Mouse (Mus musculus) CH12.LX (cell line): ENCODE measurements around the gene Kctd5. TPM values are rescaled to one million over a fixed set of nuclear protein-coding genes. Genes with fewer than 3 reads are reported as not detected.
A peak's percentile ranks its signal among the peaks of the same experiment; 100 is the strongest.

Experiments
- DNase-seq: peaks from one replicate; pipeline ENCODE4 v3.0.0-alpha.2; 2013; ENCODE audit errors: extremely low read depth
- H3K27ac ChIP-seq: 2 replicates; pipeline ENCODE4 v1.5.1; 2012; ENCODE audit warnings: low read depth, mild to moderate bottlenecking, control low read depth, moderate library complexity; ENCODE audit not compliant: insufficient read depth
- H3K27me3 ChIP-seq: replicated peaks from 2 replicates; pipeline ENCODE3; 2012; ENCODE audit warnings: inconsistent platforms
- H3K36me3 ChIP-seq, 2 experiments: replicated peaks in 1 of 2; 2 replicates each; pipeline versions ENCODE3 to v1.6.1; 2012; ENCODE audit warnings: inconsistent platforms in 1 of 2, low read length in 1 of 2, mild to moderate bottlenecking in 1 of 2, mixed read lengths in 1 of 2, moderate library complexity in 1 of 2; ENCODE audit not compliant: control insufficient read depth in 1 of 2, insufficient read depth in 1 of 2
- H3K4me1 ChIP-seq, 2 experiments: 2 replicates each; pipeline ENCODE4 v1.6.1; 2012; ENCODE audit warnings: inconsistent platforms in 1 of 2, moderate library complexity in 1 of 2; ENCODE audit not compliant: insufficient read depth in 2 of 2, control insufficient read depth in 1 of 2
- H3K4me2 ChIP-seq: 2 replicates; pipeline ENCODE4 v1.6.1; 2012; ENCODE audit warnings: low read depth, mild to moderate bottlenecking, control low read depth; ENCODE audit not compliant: poor library complexity, insufficient read depth, severe bottlenecking
- H3K4me3 ChIP-seq, 3 experiments: fragments of 150-350 bp in 1 of 3; sonication (generic) in 1 of 3; replicated peaks in 1 of 3; 2 replicates each; pipeline versions ENCODE3 to v1.5.1; 2011 to 2012; ENCODE audit warnings: low read depth in 2 of 3, low read length in 2 of 3, mild to moderate bottlenecking in 2 of 3, moderate library complexity in 2 of 3, control low read depth in 1 of 3, improper control_type of control experiment in 1 of 3, inconsistent platforms in 1 of 3, mixed read lengths in 1 of 3; ENCODE audit not compliant: poor library complexity in 1 of 3
- H3K79me2 ChIP-seq: replicated peaks from 2 replicates; pipeline ENCODE4 v1.6.1; 2012; ENCODE audit warnings: mild to moderate bottlenecking, moderate library complexity; ENCODE audit not compliant: control insufficient read depth, poor library complexity, insufficient read depth, severe bottlenecking; ENCODE audit errors: extremely low read depth
- H3K9ac ChIP-seq: 2 replicates; pipeline ENCODE4 v1.6.1; 2012; ENCODE audit warnings: low read depth, mild to moderate bottlenecking, control low read depth, moderate library complexity; ENCODE audit not compliant: insufficient read depth
- H3K9me3 ChIP-seq: replicated peaks from 2 replicates; pipeline ENCODE3; 2012; ENCODE audit warnings: low read length, inconsistent platforms, mixed read lengths
- CHD1 ChIP-seq: IDR thresholded peaks from 2 replicates; pipeline ENCODE4 v1.6.1; 2012; ENCODE audit warnings: low read depth, low read length, improper control_type of control experiment, inconsistent platforms
- CTCF ChIP-seq, 2 experiments: IDR thresholded peaks in 1 of 2; conservative IDR thresholded peaks in 1 of 2; 2 replicates each; pipeline ENCODE4 v1.5.1; 2011 to 2012; ENCODE audit warnings: low read depth in 2 of 2, low read length in 2 of 2, improper control_type of control experiment in 1 of 2, inconsistent platforms in 1 of 2, mild to moderate bottlenecking in 1 of 2, moderate library complexity in 1 of 2
- E2F4 ChIP-seq: IDR thresholded peaks from 2 replicates; pipeline ENCODE4 v1.6.1; 2011; ENCODE audit warnings: low read depth, low read length, improper control_type of control experiment; ENCODE audit not compliant: insufficient replicate concordance
- ETS1 ChIP-seq: conservative IDR thresholded peaks from 2 replicates; pipeline ENCODE4 v1.6.1; 2012; ENCODE audit warnings: low read depth, mild to moderate bottlenecking, inconsistent platforms, low read length, improper control_type of control experiment, moderate library complexity
- GABPA ChIP-seq: IDR thresholded peaks from 2 replicates; pipeline ENCODE4 v1.6.1; 2012; ENCODE audit warnings: low read depth, low read length, improper control_type of control experiment, inconsistent platforms; ENCODE audit not compliant: insufficient replicate concordance
- JUND ChIP-seq: conservative IDR thresholded peaks from 2 replicates; pipeline ENCODE4 v1.6.1; 2011; ENCODE audit warnings: low read depth, low read length, improper control_type of control experiment
- KAT2A ChIP-seq: IDR thresholded peaks from 2 replicates; pipeline ENCODE4 v1.6.1; 2012; ENCODE audit warnings: low read length, improper control_type of control experiment, inconsistent platforms; ENCODE audit not compliant: insufficient replicate concordance
- MAZ ChIP-seq: IDR thresholded peaks from 2 replicates; pipeline ENCODE4 v1.6.1; 2012; ENCODE audit warnings: low read depth, mild to moderate bottlenecking, inconsistent platforms, low read length, improper control_type of control experiment, moderate library complexity
- MYC ChIP-seq: IDR thresholded peaks from 2 replicates; pipeline ENCODE4 v1.6.1; 2011; ENCODE audit warnings: low read depth, mild to moderate bottlenecking, improper control_type of control experiment, low read length
- RAD21 ChIP-seq: IDR thresholded peaks from 2 replicates; pipeline ENCODE4 v1.6.1; 2011; ENCODE audit warnings: low read depth, mild to moderate bottlenecking, low read length, improper control_type of control experiment, moderate library complexity
- SIN3A ChIP-seq: IDR thresholded peaks from 2 replicates; pipeline ENCODE4 v1.6.1; 2012; ENCODE audit warnings: low read length, improper control_type of control experiment, inconsistent platforms
- SMC3 ChIP-seq: IDR thresholded peaks from 2 replicates; pipeline ENCODE4 v1.6.1; 2011; ENCODE audit warnings: low read depth, low read length, improper control_type of control experiment
- TCF12 ChIP-seq: IDR thresholded peaks from 2 replicates; pipeline ENCODE4 v1.6.1; 2014; ENCODE audit warnings: low read depth, mild to moderate bottlenecking, inconsistent platforms, low read length, improper control_type of control experiment
- UBTF ChIP-seq: IDR thresholded peaks from 2 replicates; pipeline ENCODE4 v1.6.1; 2012; ENCODE audit warnings: low read depth, mild to moderate bottlenecking, inconsistent platforms, low read length, improper control_type of control experiment, moderate library complexity
- ZMIZ1 ChIP-seq: IDR thresholded peaks from 2 replicates; pipeline ENCODE4 v1.6.1; 2012; ENCODE audit warnings: low read depth, mild to moderate bottlenecking, inconsistent platforms, low read length, improper control_type of control experiment
- dilution Hi-C: fragments of 300-500 bp; cut with MboI; formaldehyde crosslinking; loops from 2 replicates; pipeline ENCODE4 v1.14.3; 2020; ENCODE audit warnings: low sequenced_read_pairs; ENCODE audit not compliant: extremely low pct_unique_long_range_greater_than_20kb, extremely low pct_ligation_motif_present
- in situ Hi-C: fragments of 300-500 bp; cut with MboI; formaldehyde crosslinking; loops from 3 replicates; pipeline ENCODE4 v1.14.3; 2019; ENCODE audit warnings: low sequenced_read_pairs, low pct_ligation_motif_present, low pct_unique_long_range_greater_than_20kb, mixed read lengths
- polyA plus RNA-seq: library from polyadenylated mRNA; unstranded; fragments of >175 nt; gene quantifications from 2 replicates; pipeline ENCODE4 v1.2.1, GENCODE M21; 2012; ENCODE audit warnings: low read depth; ENCODE audit not compliant: insufficient read length
- total RNA-seq, 2 experiments: library from RNA; depleted of rRNA; stranded (reverse); fragments of 300-350 nt in 1 of 2; fragments of >200 nt in 1 of 2; gene quantifications; 2 replicates each; pipeline ENCODE4 v1.2.3; 2012 to 2014

The Kctd5 gene
- total and polyA plus RNA-seq, 3 experiments = 30.1 to 51.1 (median 44.3) TPM

- Histone ChIP-seq H3K4me3 (no peak overlapping the region), H3K4me1 (no peaks in the 10 kb centered on the region; a peak in 1 of 4 replicates), H3K9ac (no peak overlapping the region), H3K79me2 (no peaks in the 10 kb centered on the region), H3K4me2 (no peak overlapping the region), H3K36me3 (no peaks in the 10 kb centered on the region), H3K27me3 (peaks cover 18% of the 10 kb centered on the region), H3K27ac (no peak overlapping the region), H3K9me3 (peaks cover 5% of the 10 kb centered on the region)
- in situ Hi-C loops (no loop called here), dilution Hi-C loops (no loop called here)
- no peak for TF ChIP-seq UBTF
- DNase-seq = no peak
Observed at GRCm38 (mm10) chr17:24037360-24037759, 35.9 kb downstream of the Kctd5 start.

GRCm38 (mm10) chr17:24036954-24037353 lies 36.3 kb downstream of the Kctd5 start:
- Histone ChIP-seq H3K9me3 (peaks cover 5% of the 10 kb centered on the region), H3K79me2 (no peaks in the 10 kb centered on the region), H3K4me1 (no peaks in the 10 kb centered on the region; a peak in 1 of 4 replicates), H3K27ac (no peak overlapping the region), H3K36me3 (no peaks in the 10 kb centered on the region), H3K4me3 (no peak overlapping the region), H3K9ac (no peak overlapping the region)
- in situ Hi-C loops (no loop called here), dilution Hi-C loops (no loop called here)
- DNase-seq = peak; percentile 17
- TF ChIP-seq RAD21 (peak; percentile 32), CTCF (conservative IDR thresholded peaks at IDR 0.05 in 1 of 2, IDR thresholded peaks at IDR 0.05 in 1 of 2; ENCODE audit: low read depth in 2 of 2, low read length in 2 of 2) (peak in 1 of 2 experiments; percentile 48; a peak in 2 of 4 replicates), ZMIZ1 (no peak), SMC3 (peak; percentile 12; the same call in 1 of the 2 replicates), E2F4 (no peak), GABPA (no peak), SIN3A (no peak)
- TF ChIP-seq, all 38 proteins: peak for 3
- H3K27me3 ChIP-seq = peaks cover 18% of the 10 kb centered on the region
- H3K4me2 ChIP-seq = no peak overlapping the region

GRCm38 (mm10) chr17:24035087-24035486 lies 38.2 kb downstream of the Kctd5 start:
- no peak overlapping the region for H3K4me2 ChIP-seq
- TF ChIP-seq KAT2A (no peak), UBTF (no peak), TCF12 (no peak), MAZ (no peak), CHD1 (no peak), JUND (no peak), ETS1 (no peak), CTCF (conservative IDR thresholded peaks at IDR 0.05 in 1 of 2, IDR thresholded peaks at IDR 0.05 in 1 of 2; ENCODE audit: low read depth in 2 of 2, low read length in 2 of 2) (no peak), MYC (no peak)
- peaks cover 19% of the 10 kb centered on the region for H3K27me3 ChIP-seq
- in situ Hi-C loops = no loop called here
- H3K79me2 ChIP-seq = no peaks in the 10 kb centered on the region
- dilution Hi-C loops = no loop called here
- H3K9ac ChIP-seq = no peak overlapping the region
- no peaks in the 10 kb centered on the region; a peak in 1 of 4 replicates for H3K4me1 ChIP-seq
- peaks cover 2% of the 10 kb centered on the region for H3K9me3 ChIP-seq
- H3K27ac ChIP-seq = no peak overlapping the region
- H3K4me3 ChIP-seq = no peak overlapping the region
- no peak for DNase-seq
- no peaks in the 10 kb centered on the region for H3K36me3 ChIP-seq
